Mouse (Mus musculus) cerebellum, adult 8-10 months (tissue): ENCODE data around the gene Myt1l.
A peak's percentile ranks its signal among the peaks of the same experiment; 100 is the strongest.

Experiments used
- DNase-seq: peaks from one replicate; pipeline ENCODE4 v3.0.0; 2022

Myt1l gene

GRCm38 (mm10) chr12:29570351-29570750 is 42.2 kb downstream of the Myt1l start:
- DNase-seq = no peak

DNA sequence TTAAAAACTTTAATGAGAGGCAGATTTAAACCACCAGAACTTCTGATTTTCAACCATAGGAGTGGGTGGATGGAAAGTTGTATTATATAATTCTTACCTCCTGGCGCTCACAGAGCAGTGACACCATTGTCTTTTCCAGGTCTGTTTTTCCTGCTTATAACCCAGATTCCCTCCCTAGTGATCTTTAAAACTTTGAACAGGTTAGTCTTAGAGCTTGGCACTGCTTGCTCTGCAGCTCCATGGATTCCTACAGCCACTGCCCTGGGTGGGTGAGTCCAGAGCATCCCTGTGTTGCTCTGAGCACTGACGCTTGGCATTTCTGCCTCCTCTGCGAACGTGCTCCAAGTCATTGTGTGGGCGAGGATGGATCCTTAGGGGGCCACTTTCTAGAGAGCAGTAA is 43.4 kb downstream of the Myt1l start:
- DNase-seq = no peak

DNA sequence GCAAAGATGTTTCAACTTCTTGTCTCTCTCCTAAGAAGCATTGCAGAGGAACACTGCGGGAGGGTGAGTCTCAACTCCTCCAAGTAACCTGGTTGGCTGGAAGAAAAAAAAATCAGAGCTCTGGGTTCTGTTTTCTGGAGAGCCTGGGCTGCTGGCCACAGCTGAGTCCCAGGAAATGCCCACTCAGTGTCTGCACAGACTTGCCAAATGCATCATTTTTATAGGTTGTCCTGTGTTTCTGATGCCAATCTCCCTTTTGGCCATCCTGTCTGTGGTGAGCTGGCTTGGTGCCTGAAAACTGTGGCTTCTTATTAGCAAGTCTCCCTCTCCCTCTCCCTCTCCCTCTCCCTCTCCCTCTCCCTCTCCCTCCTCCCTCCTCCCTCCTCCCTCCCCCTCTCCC is 65.6 kb downstream of the Myt1l start:
- DNase-seq = peak; percentile 58

DNA sequence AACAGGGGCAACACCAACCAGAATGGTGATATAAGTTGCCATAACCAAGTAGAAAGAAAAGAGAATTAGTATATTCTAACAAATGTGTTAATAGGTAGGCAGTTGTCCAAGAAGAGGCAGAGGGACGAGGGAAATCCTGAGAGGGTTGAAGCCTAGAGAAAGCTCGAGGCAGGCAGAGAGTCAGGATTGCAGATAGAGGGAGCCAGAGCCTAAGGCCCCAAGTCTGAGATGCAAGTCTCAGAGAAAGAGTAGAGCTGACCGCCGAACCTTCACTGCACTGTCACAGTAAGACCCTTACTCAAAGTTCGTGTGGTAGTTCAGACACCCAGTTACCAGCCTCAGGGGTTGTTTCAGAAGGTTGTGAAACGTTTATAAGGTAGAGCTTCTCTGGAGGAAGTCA is 71.7 kb downstream of the Myt1l start:
- no peak for DNase-seq

GRCm38 (mm10) chr12:29601223-29601622 is 73.0 kb downstream of the Myt1l start:
- no peak for DNase-seq

GRCm38 (mm10) chr12:29604659-29605058 is 76.5 kb downstream of the Myt1l start:
- DNase-seq = no peak

GRCm38 (mm10) chr12:29605124-29605523 is 76.9 kb downstream of the Myt1l start:
- no peak for DNase-seq

DNA sequence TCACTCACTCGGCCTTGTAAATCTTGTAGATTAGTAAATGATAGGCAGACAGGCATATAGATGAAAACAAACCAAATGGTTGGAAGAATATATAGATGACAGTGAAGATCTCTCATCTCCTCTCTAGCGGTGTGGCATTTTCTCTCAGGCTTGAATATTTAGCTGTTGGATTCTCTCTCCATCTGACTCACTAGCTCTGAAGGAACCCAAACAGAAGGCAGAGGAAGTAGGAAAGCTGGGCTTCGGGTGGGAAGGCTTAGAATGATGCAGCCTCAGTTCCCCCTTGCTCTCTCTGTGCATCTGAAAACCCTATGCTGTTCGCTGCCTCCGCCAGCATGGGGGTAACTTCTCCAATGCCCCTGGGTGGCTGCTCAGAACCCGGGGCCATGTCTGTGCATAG is 78.0 kb downstream of the Myt1l start:
- DNase-seq = no peak

DNA sequence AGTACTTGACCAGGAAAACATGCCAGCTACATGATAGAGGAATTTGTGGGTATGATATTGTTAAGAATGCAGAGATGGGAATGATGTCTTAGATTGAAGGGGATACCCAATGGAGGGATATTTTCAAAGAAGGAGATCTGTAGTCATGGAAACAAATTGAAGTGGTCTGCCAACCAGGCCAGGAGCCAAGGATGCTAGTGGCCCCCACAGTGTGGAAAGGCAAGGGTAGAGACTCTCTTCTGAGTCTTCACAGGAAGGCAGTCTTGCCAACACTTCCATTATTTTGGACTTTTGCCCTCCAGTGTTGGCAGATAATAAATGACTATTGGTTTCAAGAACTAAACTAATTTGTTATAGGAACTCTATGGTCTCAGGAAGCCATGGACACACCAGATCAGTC is 89.6 kb downstream of the Myt1l start:
- DNase-seq = no peak

DNA sequence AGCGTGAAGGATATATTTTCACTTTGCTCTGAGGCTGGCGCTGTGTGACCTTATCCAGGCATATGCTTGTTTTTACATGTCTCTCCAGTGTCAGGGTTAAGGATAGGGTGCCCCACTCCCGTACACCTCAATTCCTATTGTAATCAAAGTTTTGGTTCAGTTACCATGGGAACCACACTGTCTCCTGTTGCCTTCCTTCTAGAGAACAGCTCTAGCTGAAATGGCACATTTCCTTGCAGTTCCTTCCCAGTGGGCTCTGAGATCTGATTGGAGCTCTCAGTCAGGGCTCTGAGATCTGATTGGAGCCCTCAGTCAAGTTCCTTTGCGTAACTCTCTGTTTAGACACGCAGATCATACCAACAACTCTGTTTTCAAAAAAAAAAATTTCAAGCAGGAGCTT is 93.3 kb downstream of the Myt1l start:
- DNase-seq = no peak

GRCm38 (mm10) chr12:29627956-29628750 is 100.0 kb downstream of the Myt1l start:
- DNase-seq = peak; percentile 45

- DNase-seq = no peak
Observed at GRCm38 (mm10) chr12:29629875-29630538, 101.8 kb downstream of the Myt1l start.

- no peak for DNase-seq
Observed at GRCm38 (mm10) chr12:29634509-29634908, 106.3 kb downstream of the Myt1l start.

GRCm38 (mm10) chr12:29639543-29640196 is 111.5 kb downstream of the Myt1l start:
- no peak for DNase-seq

DNA sequence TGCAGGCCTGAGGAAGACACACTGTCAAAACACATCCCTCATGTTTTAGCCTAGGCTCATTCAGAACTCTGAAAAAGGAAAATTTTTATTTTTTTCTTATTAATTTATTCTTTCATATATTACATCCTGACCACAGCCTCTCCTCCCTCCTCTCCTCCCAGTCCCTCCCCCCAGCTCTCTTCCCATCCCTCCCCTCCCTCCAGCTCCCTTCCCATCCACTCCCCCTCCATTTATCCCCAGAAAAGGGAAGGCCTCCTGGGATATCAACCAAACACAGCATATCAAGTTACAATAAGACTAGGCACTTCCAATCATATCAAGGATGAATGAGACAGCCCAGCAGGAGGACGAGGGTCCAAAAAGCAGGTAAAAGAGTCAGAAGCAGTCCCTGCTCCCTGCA is 112.0 kb downstream of the Myt1l start:
- no peak for DNase-seq

- no peak for DNase-seq
Observed at GRCm38 (mm10) chr12:29642915-29643314, 114.7 kb downstream of the Myt1l start.

DNA sequence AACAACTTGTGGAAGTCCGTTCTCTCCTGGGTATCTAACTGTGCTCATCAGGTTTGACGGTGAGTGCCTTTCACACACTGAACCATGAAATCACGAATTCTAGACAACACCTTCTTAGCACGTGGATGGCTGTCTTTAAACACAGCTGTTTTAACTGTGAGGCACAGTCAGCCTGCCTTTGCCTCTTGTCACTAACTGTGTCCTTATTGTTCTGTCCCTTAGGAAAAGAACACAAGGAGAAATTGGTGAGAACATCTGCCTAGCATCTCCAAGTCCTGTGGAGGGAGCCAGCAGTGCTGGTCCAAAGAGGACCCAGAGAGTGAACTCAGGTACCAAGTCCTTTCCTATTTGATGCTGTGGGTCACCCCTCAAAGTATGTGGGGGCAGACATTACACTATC is 115.9 kb downstream of the Myt1l start:
- DNase-seq = no peak

DNA sequence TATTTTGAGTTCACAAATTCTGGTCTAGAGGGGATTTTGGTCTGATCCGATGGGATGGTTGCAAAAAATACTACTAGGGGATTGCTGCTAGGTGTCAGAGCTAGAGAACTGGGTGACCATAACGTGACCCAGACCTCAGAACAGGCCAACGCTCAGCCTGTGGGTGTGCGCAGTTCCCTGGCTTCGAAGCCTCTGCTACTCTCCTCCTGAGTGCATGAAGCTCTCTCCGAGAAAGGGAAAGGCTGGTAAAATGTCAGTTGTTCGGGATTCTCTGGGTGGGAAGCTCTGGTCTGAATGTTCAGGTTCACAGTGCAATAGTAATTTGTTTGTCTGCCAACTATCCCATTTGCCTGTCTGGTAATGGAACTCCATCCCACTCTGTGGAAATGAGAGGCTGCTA is 116.5 kb downstream of the Myt1l start:
- DNase-seq = no peak

- no peak for DNase-seq
Observed at GRCm38 (mm10) chr12:29649510-29650152, 121.4 kb downstream of the Myt1l start.

DNA sequence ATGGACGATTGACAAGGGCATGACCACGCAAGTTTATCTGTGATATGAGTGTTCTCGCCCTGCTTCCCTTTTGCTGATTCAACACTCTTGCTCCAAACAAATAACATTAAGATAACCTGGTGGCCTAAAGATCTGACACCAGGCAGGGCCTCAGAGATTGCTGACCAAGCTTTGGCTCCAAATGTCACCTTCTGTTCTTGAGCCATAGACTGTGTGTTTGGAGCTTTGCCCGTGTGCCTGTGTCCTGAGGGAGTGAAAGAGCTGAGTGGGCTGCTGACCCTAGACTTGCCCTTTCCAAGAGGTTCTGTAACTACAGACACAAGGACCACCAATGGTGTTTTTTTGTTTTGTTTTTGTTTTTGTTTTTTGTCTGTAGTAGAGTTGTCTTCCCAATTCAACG is 124.3 kb downstream of the Myt1l start:
- no peak for DNase-seq

DNA sequence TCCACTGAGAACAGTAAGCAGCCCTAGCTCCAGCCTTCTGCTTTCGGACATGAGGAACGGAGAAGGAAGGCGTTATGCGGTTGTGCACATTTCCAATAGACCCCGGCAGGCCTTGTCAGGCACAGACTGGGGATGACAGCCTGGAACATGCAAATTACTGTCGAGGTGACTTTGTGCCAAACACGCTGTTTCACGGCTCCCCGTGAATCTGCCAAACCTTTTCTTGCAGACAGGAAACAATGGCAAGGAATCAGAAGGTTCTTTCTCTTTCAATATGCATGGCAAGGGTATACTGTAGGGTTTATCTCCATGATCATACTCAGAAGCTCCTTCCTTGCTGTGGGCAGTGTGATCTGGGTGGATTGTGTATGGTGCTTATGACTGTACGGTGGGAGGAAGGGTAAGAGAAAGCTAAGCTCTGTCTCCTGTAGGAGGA is 127.0 kb downstream of the Myt1l start:
- no peak for DNase-seq

- DNase-seq = no peak
Observed at GRCm38 (mm10) chr12:29655673-29656072, 127.5 kb downstream of the Myt1l start.

DNA sequence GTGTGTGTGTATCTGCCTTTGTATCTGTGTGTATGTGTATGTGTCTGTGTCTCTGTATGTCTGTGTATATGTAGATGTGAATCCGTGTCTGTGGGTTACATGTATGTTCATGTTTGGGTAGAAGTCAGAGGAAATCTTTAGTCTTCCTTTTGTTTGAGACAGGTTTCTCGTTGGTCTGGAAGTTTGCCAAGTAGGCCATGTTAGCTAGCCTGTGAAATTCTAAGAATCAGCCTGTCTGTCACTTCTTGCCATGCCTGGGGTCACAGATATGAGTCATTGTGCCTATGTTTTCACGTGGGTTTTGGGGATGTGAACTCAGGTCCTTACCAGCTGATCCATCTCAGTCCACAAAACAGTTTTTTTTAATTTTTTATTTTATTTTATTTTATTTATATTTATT is 128.9 kb downstream of the Myt1l start:
- no peak for DNase-seq

GRCm38 (mm10) chr12:29657870-29658269 is 129.7 kb downstream of the Myt1l start:
- no peak for DNase-seq
